Mouse (Mus musculus) MEL (cell line): ENCODE data around the gene Atg5.

ENCODE experiments used
- CTCF ChIP-seq, 3 experiments: IDR thresholded peaks in 2 of 3; conservative IDR thresholded peaks in 1 of 3; 2 replicates each; pipeline ENCODE4 v1.5.1; 2011 to 2012; ENCODE audit warnings: low read length in 3 of 3, low read depth in 2 of 3, mild to moderate bottlenecking in 2 of 3, improper control_type of control experiment in 1 of 3, inconsistent platforms in 1 of 3, mixed read lengths in 1 of 3, moderate library complexity in 1 of 3; ENCODE audit not compliant: control insufficient read depth in 1 of 3, insufficient read depth in 1 of 3, poor library complexity in 1 of 3, severe bottlenecking in 1 of 3
- MEF2A ChIP-seq: IDR thresholded peaks from 2 replicates; pipeline ENCODE4 v1.6.1; 2014; ENCODE audit warnings: low read depth, mild to moderate bottlenecking, inconsistent platforms, low read length, improper control_type of control experiment; ENCODE audit not compliant: poor library complexity, insufficient replicate concordance, severe bottlenecking; ENCODE audit errors: extremely low read depth
- POLR2AphosphoS2 ChIP-seq: IDR thresholded peaks from 2 replicates; pipeline ENCODE4 v1.6.1; 2011; ENCODE audit warnings: low read length, improper control_type of control experiment
- RAD21 ChIP-seq: IDR thresholded peaks from 2 replicates; pipeline ENCODE4 v1.6.1; 2011; ENCODE audit warnings: mild to moderate bottlenecking, low read depth, low read length, improper control_type of control experiment
- TCF12 ChIP-seq: IDR thresholded peaks from 2 replicates; pipeline ENCODE4 v1.6.1; 2014; ENCODE audit warnings: low read depth, mild to moderate bottlenecking, inconsistent platforms, low read length, improper control_type of control experiment, moderate library complexity

DNA sequence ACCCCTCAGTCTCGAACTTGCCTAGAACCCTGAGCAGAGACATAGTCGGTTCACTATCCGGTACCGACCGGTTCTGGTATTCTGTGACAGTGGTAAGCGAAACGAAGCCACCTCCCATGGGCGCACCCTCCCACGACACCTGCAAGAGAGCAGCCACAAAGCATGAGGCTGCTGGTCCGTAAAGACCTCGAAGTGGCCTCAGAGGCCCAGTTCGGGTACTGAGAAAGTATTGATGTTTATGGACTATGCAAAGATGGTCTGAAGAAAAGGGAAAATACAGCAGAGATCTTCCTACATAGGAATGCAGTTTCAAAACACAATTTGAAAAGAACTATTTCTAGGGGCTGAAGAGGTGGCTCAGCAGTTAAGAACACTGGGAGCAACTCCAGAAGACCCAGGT is 113.8 kb downstream of the Atg5 start:
- no peak for TF ChIP-seq RAD21
- no peak for TF ChIP-seq MEF2A
- TF ChIP-seq CTCF (IDR thresholded peaks at IDR 0.05 in 2 of 3, conservative IDR thresholded peaks at IDR 0.05 in 1 of 3; ENCODE audit: control insufficient read depth in 1 of 3, insufficient read depth in 1 of 3, low read depth in 2 of 3, low read length in 3 of 3, poor library complexity in 1 of 3, severe bottlenecking in 1 of 3) = no peak
- TF ChIP-seq TCF12 = no peak
- no peak for TF ChIP-seq POLR2AphosphoS2
